Mouse (Mus musculus) limb, embryonic 14.5 days (tissue): ENCODE measurements around the gene Nexn. TPM values are rescaled to one million over a fixed set of nuclear protein-coding genes. Genes with fewer than 3 reads are reported as not detected.
"Not testable (repeated sequence)": the region's sequence is repeated elsewhere in the genome, so short reads cannot be mapped to it uniquely, and the experiment has no call there.

Experiments
- ATAC-seq: fragments of 200-750 bp; cut with Nextera tagmentation; 2 replicates; pipeline ENCODE4 v1.8.0; 2017; ENCODE audit warnings: low read depth, moderate number of reproducible peaks, moderate TSS enrichment; ENCODE audit not compliant: low FRiP score
- DNase-seq: peaks from one replicate; pipeline ENCODE4 v3.0.0-alpha.2; 2015; ENCODE audit warnings: low spot score
- H3K27ac ChIP-seq: fragments of 300-500 bp; sonication (generic); replicated peaks from 2 replicates; pipeline ENCODE4 v1.5.1; 2014; ENCODE audit warnings: low read depth, mild to moderate bottlenecking, low read length, moderate library complexity, mixed read lengths
- H3K27me3 ChIP-seq: fragments of 300-500 bp; sonication (generic); 2 replicates; pipeline ENCODE4 v1.6.1; 2014; ENCODE audit warnings: low read length, mixed read lengths; ENCODE audit not compliant: control insufficient read depth, insufficient read depth
- H3K36me3 ChIP-seq: fragments of 300-500 bp; sonication (generic); 2 replicates; pipeline ENCODE4 v1.6.1; 2014; ENCODE audit warnings: mild to moderate bottlenecking, low read length, moderate library complexity, mixed read lengths; ENCODE audit not compliant: control insufficient read depth, insufficient read depth
- H3K4me1 ChIP-seq: fragments of 300-500 bp; sonication (generic); 2 replicates; pipeline ENCODE4 v1.6.1; 2014; ENCODE audit warnings: antibody characterized with exemption, low read length, mixed read lengths; ENCODE audit not compliant: control insufficient read depth, insufficient read depth
- H3K4me2 ChIP-seq: fragments of 300-500 bp; sonication (generic); replicated peaks from 2 replicates; pipeline ENCODE4 v1.6.1; 2014; ENCODE audit warnings: low read depth, mild to moderate bottlenecking, low read length, moderate library complexity; ENCODE audit not compliant: severe bottlenecking
- H3K4me3 ChIP-seq: fragments of 300-500 bp; sonication (generic); replicated peaks from 2 replicates; pipeline ENCODE4 v1.5.1; 2014; ENCODE audit warnings: low read length
- H3K9ac ChIP-seq: fragments of 300-500 bp; sonication (generic); 2 replicates; pipeline ENCODE4 v1.6.1; 2014; ENCODE audit warnings: mild to moderate bottlenecking, low read depth, low read length, moderate library complexity; ENCODE audit not compliant: severe bottlenecking
- H3K9me3 ChIP-seq: fragments of 300-500 bp; sonication (generic); 2 replicates; pipeline ENCODE4 v1.6.1; 2016; ENCODE audit warnings: low read length; ENCODE audit not compliant: control insufficient read depth
- POLR2A ChIP-seq: fragments of 200-500 bp; IDR thresholded peaks from 2 replicates; pipeline ENCODE4 v1.8.0; 2012; ENCODE audit warnings: inconsistent platforms, mild to moderate bottlenecking, moderate library complexity, borderline replicate concordance; ENCODE audit not compliant: insufficient read depth, insufficient read length; ENCODE audit errors: extremely low read depth
- WGBS: fragments of 180-500 bp; shearing (Covaris S2); extraction: QIAGEN DNeasy Blood & Tissue Kit; methylation state at CpG from one replicate; pipeline ENCODE4 v1.1.7; 2014; 5-methylcytosine and 5-hydroxymethylcytosine counted together
- polyA plus RNA-seq, 2 experiments: library from polyadenylated mRNA; depleted of rRNA in 1 of 2; stranded (reverse) in 1 of 2; unstranded in 1 of 2; fragments of >200 nt; fragmentation: Nextera tagmentation in 1 of 2; extraction: Ambion mirVana in 1 of 2; gene quantifications; 2 replicates each; pipeline versions ENCODE4 v1.2.1 to v1.2.3; 2012 to 2014

Gene Nexn
- polyA plus RNA-seq, 2 experiments = 17.5 to 26.0 TPM

DNA sequence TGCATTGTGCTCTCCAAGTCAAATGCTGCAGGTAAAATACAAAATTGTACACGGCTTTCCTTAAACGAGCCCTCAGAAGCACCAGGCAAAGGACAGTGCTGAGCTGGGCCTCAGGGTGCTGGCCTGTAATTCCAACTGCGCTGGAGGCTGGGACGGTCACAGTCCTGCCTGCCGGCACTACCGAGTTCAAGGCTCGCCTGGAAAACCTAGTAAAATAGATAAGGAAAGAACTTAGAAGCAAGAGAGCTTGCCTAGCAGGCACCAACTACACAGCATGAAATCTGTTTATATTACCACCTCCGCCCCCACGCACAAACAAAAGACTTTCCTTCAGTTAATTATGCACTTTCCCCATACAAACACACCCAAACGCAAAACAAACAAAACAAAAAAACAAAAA is 1.8 kb downstream of the Nexn start:
- Histone ChIP-seq H3K36me3 (no peaks in the 10 kb centered on the region), H3K27me3 (no peaks in the 10 kb centered on the region), H3K4me3 (peak overlapping the region; percentile 56), H3K9me3 (no peaks in the 10 kb centered on the region), H3K27ac (no peak overlapping the region), H3K4me1 (peaks cover 11% of the 10 kb centered on the region; the same call in 1 of the 2 replicates), H3K4me2 (peak overlapping the region; percentile 93; the same call in 1 of the 2 replicates), H3K9ac (no peak overlapping the region)
- TF ChIP-seq POLR2A = no peak
- DNase-seq = no peak
- no peak for ATAC-seq
- WGBS = 46% methylated on average over 10 of the region's 10 CpGs

DNA sequence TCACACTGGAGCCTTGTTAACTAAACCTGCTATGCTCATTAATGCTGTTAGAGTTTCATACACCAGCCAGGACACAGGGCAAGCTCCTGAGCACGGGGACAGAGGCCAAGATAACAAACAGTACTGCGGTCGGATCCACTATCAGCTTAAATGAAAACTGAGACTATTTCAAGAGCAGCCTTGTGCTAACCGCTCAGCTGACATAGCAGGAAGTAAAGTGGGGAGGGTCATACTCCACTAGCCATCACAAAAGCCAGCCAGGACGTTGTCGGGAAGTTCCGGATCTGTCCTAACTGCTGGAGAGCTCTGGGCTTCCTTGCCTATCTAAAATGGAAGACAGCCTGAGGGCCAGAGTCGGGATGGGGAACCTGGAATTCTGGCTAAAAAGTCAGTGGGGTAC is 4.2 kb downstream of the Nexn start:
- no peaks in the 10 kb centered on the region for H3K27me3 ChIP-seq
- H3K27ac ChIP-seq = no peak overlapping the region
- H3K4me1 ChIP-seq = peaks cover 11% of the 10 kb centered on the region; the same call in 1 of the 2 replicates
- no peak overlapping the region for H3K4me3 ChIP-seq
- no peak for DNase-seq
- WGBS = 57% methylated on average over 8 of the region's 8 CpGs
- no peak overlapping the region for H3K9ac ChIP-seq
- no peak overlapping the region for H3K4me2 ChIP-seq
- H3K9me3 ChIP-seq = no peaks in the 10 kb centered on the region
- TF ChIP-seq POLR2A = no peak
- no peaks in the 10 kb centered on the region for H3K36me3 ChIP-seq
- no peak for ATAC-seq

DNA sequence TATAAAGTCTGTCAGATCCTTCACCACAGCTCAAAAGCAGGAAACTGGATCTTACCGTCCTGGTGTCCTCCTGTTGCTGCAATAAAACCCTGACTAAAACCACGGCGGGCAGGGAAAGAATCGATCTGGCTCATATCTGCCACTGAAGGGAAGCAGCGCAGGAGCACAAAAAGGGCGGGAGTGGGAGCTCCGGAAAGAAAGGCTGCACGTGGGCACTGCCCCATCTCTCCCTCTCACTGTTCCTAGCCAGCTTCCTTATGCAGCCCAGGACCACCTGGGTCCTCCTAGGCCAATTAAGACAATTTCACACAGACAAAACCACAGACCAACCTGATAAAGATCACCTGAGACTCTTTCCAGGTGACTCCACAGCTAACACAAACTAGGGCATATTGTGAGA is 4.7 kb downstream of the Nexn start:
- H3K4me1 ChIP-seq = peaks cover 7% of the 10 kb centered on the region; the same call in 1 of the 2 replicates
- no peaks in the 10 kb centered on the region for H3K36me3 ChIP-seq
- H3K9ac ChIP-seq = no peak overlapping the region
- 33% methylated on average over 8 of the region's 8 CpGs for WGBS
- no peaks in the 10 kb centered on the region for H3K9me3 ChIP-seq
- no peak overlapping the region for H3K4me3 ChIP-seq
- no peaks in the 10 kb centered on the region for H3K27me3 ChIP-seq
- DNase-seq (no peak), ATAC-seq (no peak)
- TF ChIP-seq POLR2A = no peak
- no peak overlapping the region for H3K4me2 ChIP-seq
- no peak overlapping the region for H3K27ac ChIP-seq

DNA sequence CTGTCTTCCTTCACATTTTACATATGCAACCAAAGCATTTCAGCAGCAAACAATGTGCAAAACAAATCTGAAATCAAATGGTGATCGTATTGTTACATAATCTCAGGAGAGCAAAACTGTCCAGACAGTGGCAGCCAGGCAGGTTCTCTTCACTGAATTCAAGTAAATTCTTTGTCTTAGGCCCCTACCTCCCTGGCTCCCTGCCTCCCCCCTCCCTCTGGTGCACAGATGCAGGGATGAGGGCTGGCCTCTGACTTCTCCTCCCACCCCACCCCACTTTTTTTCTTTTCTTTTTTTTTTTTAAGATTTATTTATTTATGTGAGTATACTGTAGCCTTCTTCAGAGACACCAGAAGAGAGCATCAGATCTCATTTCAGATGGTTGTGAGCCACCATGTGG is 5.8 kb downstream of the Nexn start:
- Histone ChIP-seq H3K4me2 (no peak overlapping the region), H3K9ac (no peak overlapping the region), H3K27ac (no peak overlapping the region), H3K36me3 (no peaks in the 10 kb centered on the region), H3K4me1 (peaks cover 4% of the 10 kb centered on the region; the same call in 1 of the 2 replicates), H3K27me3 (no peaks in the 10 kb centered on the region), H3K4me3 (no peak overlapping the region), H3K9me3 (no peaks in the 10 kb centered on the region)
- ATAC-seq (no peak), DNase-seq (no peak)
- WGBS = 94% methylated on average over 1 of the region's 1 CpGs
- TF ChIP-seq POLR2A = no peak

DNA sequence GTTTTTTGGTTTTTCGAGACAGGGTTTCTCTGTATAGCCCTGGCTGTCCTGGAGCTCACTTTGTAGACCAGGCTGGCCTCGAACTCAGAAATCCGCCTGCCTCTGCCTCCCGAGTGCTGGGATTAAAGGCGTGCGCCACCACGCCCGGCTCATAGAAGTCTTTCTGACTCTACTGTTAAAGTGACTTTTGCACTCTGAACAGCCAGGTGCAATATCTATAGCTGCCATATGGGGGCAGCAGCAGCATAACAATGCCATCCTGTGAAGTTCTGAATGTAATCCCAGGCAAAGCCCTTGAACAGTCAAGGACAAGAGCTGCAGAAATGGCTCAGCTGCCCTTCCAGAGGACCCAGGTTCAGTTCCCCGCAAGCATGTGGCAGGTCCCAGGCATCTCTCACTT is 6.7 kb downstream of the Nexn start:
- 41% methylated on average over 7 of the region's 9 CpGs for WGBS
- not testable (repeated sequence) for H3K4me1 ChIP-seq, H3K9me3 ChIP-seq, H3K36me3 ChIP-seq, H3K9ac ChIP-seq, H3K4me3 ChIP-seq, H3K4me2 ChIP-seq, H3K27me3 ChIP-seq, H3K27ac ChIP-seq
- peak; percentile 85 for DNase-seq
- peak; percentile 58; the same call in 1 of the 2 replicates for ATAC-seq

DNA sequence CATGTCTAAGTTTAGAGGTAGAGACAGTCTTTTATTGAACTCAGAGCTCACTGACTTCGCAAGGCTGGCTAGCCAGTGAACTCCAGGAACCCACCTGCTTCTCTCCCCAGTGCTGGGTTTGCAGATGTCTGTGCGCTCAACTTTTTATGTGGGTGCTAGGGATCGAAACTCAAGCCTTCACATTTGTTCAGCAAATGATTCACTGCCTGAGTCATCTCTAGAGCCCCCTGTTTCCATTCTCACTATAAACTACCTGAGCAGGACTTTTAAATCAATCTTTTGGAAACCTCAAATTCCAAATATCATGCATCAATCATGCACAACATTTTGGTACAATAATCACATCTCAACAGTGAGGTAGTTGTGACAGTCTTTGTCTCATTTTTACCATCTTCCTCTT is 8.6 kb downstream of the Nexn start:
- H3K9me3 ChIP-seq = no peaks in the 10 kb centered on the region
- DNase-seq (no peak), ATAC-seq (no peak)
- no peak overlapping the region for H3K9ac ChIP-seq
- no peaks in the 10 kb centered on the region for H3K27me3 ChIP-seq
- H3K27ac ChIP-seq = no peak overlapping the region
- H3K4me2 ChIP-seq = no peak overlapping the region
- H3K4me3 ChIP-seq = no peak overlapping the region
- H3K4me1 ChIP-seq = no peaks in the 10 kb centered on the region
- no peak for TF ChIP-seq POLR2A
- 72% methylated on average over 3 of the region's 3 CpGs for WGBS
- no peaks in the 10 kb centered on the region for H3K36me3 ChIP-seq
